Mouse (Mus musculus) hindbrain, postnatal 0 days (tissue): ENCODE data around the gene Maff. TPM values are rescaled to one million over a fixed set of nuclear protein-coding genes. Genes with fewer than 3 reads are reported as not detected.

ENCODE experiments used
- ATAC-seq: fragments of 200-750 bp; cut with Nextera tagmentation; 2 replicates; pipeline ENCODE4 v1.8.0; 2017; ENCODE audit warnings: mild to moderate bottlenecking, moderate TSS enrichment, moderate library complexity
- DNase-seq: peaks from one replicate; pipeline ENCODE4 v3.0.0-alpha.2; 2015; ENCODE audit warnings: low spot score
- H3K27ac ChIP-seq: fragments of 300-500 bp; sonication (generic); 2 replicates; pipeline ENCODE4 v1.5.1; 2014; ENCODE audit warnings: mild to moderate bottlenecking
- H3K27me3 ChIP-seq: fragments of 300-500 bp; sonication (generic); 2 replicates; pipeline ENCODE4 v1.6.1; 2014; ENCODE audit warnings: low read length, mixed read lengths; ENCODE audit not compliant: insufficient read depth
- H3K36me3 ChIP-seq: fragments of 300-500 bp; sonication (generic); 2 replicates; pipeline ENCODE4 v1.6.1; 2014; ENCODE audit warnings: low read length, mixed read lengths; ENCODE audit not compliant: insufficient read depth
- H3K4me1 ChIP-seq: fragments of 300-500 bp; sonication (generic); 2 replicates; pipeline ENCODE4 v1.6.1; 2014; ENCODE audit warnings: antibody characterized with exemption, low read length, mixed read lengths; ENCODE audit not compliant: insufficient read depth
- H3K4me2 ChIP-seq: fragments of 300-500 bp; sonication (generic); 2 replicates; pipeline ENCODE4 v1.6.1; 2014; ENCODE audit warnings: low read depth, mild to moderate bottlenecking, low read length, moderate library complexity, mixed read lengths
- H3K4me3 ChIP-seq: fragments of 300-500 bp; sonication (generic); 2 replicates; pipeline ENCODE4 v1.5.1; 2014; ENCODE audit warnings: low read length
- H3K9ac ChIP-seq: fragments of 300-500 bp; sonication (generic); replicated peaks from 2 replicates; pipeline ENCODE4 v1.6.1; 2014; ENCODE audit warnings: mild to moderate bottlenecking, low read length, moderate library complexity, mixed read lengths
- H3K9me3 ChIP-seq: fragments of 300-500 bp; sonication (generic); 2 replicates; pipeline ENCODE4 v1.6.1; 2016; ENCODE audit warnings: low read length, mixed read lengths
- CTCF ChIP-seq: IDR thresholded peaks from 2 replicates; pipeline ENCODE4 v1.5.1; 2016; ENCODE audit warnings: antibody characterized with exemption, control low read depth, low read depth
- WGBS: fragments of 180-500 bp; shearing (Covaris S2); extraction: QIAGEN DNeasy Blood & Tissue Kit; methylation state at CpG from one replicate; pipeline ENCODE4 v1.1.7; 2014; 5-methylcytosine and 5-hydroxymethylcytosine counted together
- polyA plus RNA-seq: library from polyadenylated mRNA; unstranded; fragments of >200 nt; fragmentation: Nextera tagmentation; extraction: Ambion mirVana; gene quantifications from 2 replicates; pipeline ENCODE4 v1.2.1, GENCODE M21; 2015
- total RNA-seq: library from RNA; depleted of rRNA; stranded (reverse); fragments of >200 nt; gene quantifications from 2 replicates; pipeline ENCODE4 v1.2.3, GENCODE M21; 2014

Maff gene
- total and polyA plus RNA-seq, 2 experiments from 2014 or later = 1.7 to 5.4 TPM

GRCm38 (mm10) chr15:79359954-79360353 is 13.5 kb downstream of the Maff start:
- no peak for ATAC-seq
- Histone ChIP-seq H3K4me2 (no peak overlapping the region), H3K27me3 (no peaks in the 10 kb centered on the region), H3K36me3 (peaks cover 30% of the 10 kb centered on the region), H3K4me3 (no peak overlapping the region), H3K4me1 (peaks cover 12% of the 10 kb centered on the region), H3K9me3 (no peaks in the 10 kb centered on the region), H3K9ac (no peak overlapping the region), H3K27ac (no peak overlapping the region)
- 33% methylated on average over 6 of the region's 6 CpGs for WGBS
- DNase-seq = peak; percentile 36
- no peak for TF ChIP-seq CTCF

DNA sequence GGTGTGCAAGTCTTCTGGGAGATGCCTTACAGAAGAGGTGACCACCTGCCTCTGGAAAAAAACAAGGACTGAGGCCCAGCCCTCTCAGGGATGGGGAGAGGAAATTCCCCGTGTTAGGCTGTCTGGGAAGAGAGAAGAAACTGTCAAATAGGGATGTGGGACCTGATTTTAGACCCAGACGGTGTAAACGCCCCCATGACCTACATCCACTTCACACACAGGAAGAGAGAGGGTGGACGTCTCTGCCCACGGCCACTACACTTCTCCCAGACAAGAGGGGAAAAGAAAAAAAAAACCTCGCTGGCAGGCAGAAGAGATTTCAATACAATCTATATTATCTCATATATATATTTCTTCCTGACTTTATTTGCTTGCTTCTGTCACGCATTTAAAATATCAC is 13.9 kb downstream of the Maff start:
- 69% methylated on average over 7 of the region's 7 CpGs for WGBS
- no peak for TF ChIP-seq CTCF
- Histone ChIP-seq H3K4me2 (no peak overlapping the region), H3K9me3 (no peaks in the 10 kb centered on the region), H3K36me3 (peaks cover 34% of the 10 kb centered on the region), H3K4me3 (no peak overlapping the region), H3K4me1 (peaks cover 12% of the 10 kb centered on the region), H3K27ac (no peak overlapping the region), H3K9ac (no peak overlapping the region), H3K27me3 (no peaks in the 10 kb centered on the region)
- ATAC-seq (no peak), DNase-seq (no peak)

- peaks cover 41% of the 10 kb centered on the region for H3K36me3 ChIP-seq
- H3K9ac ChIP-seq = no peak overlapping the region
- ATAC-seq (no peak), DNase-seq (no peak)
- no peaks in the 10 kb centered on the region for H3K27me3 ChIP-seq
- WGBS = 56% methylated on average over 4 of the region's 4 CpGs
- peaks cover 12% of the 10 kb centered on the region for H3K4me1 ChIP-seq
- H3K4me2 ChIP-seq = no peak overlapping the region
- no peak for TF ChIP-seq CTCF
- H3K4me3 ChIP-seq = no peak overlapping the region
- H3K9me3 ChIP-seq = no peaks in the 10 kb centered on the region
- no peak overlapping the region for H3K27ac ChIP-seq
These were observed 14.6 kb downstream of the Maff start for GRCm38 (mm10) chr15:79361023-79361422.

- Histone ChIP-seq H3K9me3 (no peaks in the 10 kb centered on the region), H3K36me3 (peaks cover 62% of the 10 kb centered on the region), H3K4me3 (no peak overlapping the region), H3K27ac (no peak overlapping the region), H3K4me1 (peaks cover 4% of the 10 kb centered on the region; the same call in 1 of the 2 replicates), H3K4me2 (no peak overlapping the region), H3K9ac (no peak overlapping the region), H3K27me3 (no peaks in the 10 kb centered on the region)
- ATAC-seq = no peak
- no peak for TF ChIP-seq CTCF
- WGBS = 79% methylated on average over 6 of the region's 6 CpGs
- no peak for DNase-seq
These were observed 17.7 kb downstream of the Maff start for GRCm38 (mm10) chr15:79364120-79364519.

DNA sequence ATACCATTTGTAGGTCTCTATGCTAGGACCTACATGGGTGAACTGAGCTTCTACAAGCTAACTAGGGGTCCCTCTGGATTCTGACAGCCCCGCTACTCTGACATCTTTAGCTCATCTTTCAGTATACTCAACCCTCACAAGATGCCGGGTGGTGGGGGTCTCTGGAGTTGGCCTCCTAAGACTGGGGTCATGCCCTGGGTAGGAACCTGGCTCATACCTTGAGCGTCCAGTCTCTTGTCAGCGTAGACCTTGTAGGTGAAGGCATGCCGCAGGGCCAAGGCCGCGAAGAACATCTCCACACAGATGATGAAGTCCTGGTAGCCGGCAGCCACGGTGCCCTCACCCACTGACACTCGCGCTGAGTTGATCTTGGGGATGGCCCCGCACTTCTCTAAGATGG is 18.6 kb downstream of the Maff start:
- 97% methylated on average over 12 of the region's 12 CpGs for WGBS
- H3K4me2 ChIP-seq = no peak overlapping the region
- H3K9me3 ChIP-seq = no peaks in the 10 kb centered on the region
- ATAC-seq = no peak
- H3K27me3 ChIP-seq = no peaks in the 10 kb centered on the region
- H3K4me3 ChIP-seq = no peak overlapping the region
- no peak for TF ChIP-seq CTCF
- H3K4me1 ChIP-seq = peaks cover 1% of the 10 kb centered on the region; the same call in 1 of the 2 replicates
- H3K9ac ChIP-seq = no peak overlapping the region
- H3K36me3 ChIP-seq = peaks cover 65% of the 10 kb centered on the region
- H3K27ac ChIP-seq = no peak overlapping the region
- no peak for DNase-seq

GRCm38 (mm10) chr15:79366402-79366801 is 20.0 kb downstream of the Maff start:
- H3K36me3 ChIP-seq = peaks cover 67% of the 10 kb centered on the region
- no peak overlapping the region for H3K4me2 ChIP-seq
- H3K27ac ChIP-seq = no peak overlapping the region
- 92% methylated on average over 5 of the region's 5 CpGs for WGBS
- no peak for TF ChIP-seq CTCF
- DNase-seq (no peak), ATAC-seq (no peak)
- H3K27me3 ChIP-seq = no peaks in the 10 kb centered on the region
- no peaks in the 10 kb centered on the region for H3K9me3 ChIP-seq
- H3K4me1 ChIP-seq = no peaks in the 10 kb centered on the region
- H3K4me3 ChIP-seq = no peak overlapping the region
- no peak overlapping the region for H3K9ac ChIP-seq

- H3K27me3 ChIP-seq = no peaks in the 10 kb centered on the region
These were observed 21.9 kb downstream of the Maff start for GRCm38 (mm10) chr15:79368313-79368811.

More at GRCm38 (mm10) chr15:79368313-79368811, 21.9 kb downstream of the Maff start:
- ATAC-seq (peak; percentile 38), DNase-seq (no peak)
- 61% methylated on average over 14 of the region's 14 CpGs for WGBS
- H3K4me1 ChIP-seq = no peaks in the 10 kb centered on the region
- no peak overlapping the region for H3K4me2 ChIP-seq
- no peak overlapping the region for H3K9ac ChIP-seq
- H3K27ac ChIP-seq = peak overlapping the region; percentile 18; the same call in 1 of the 2 replicates
- peaks cover 62% of the 10 kb centered on the region for H3K36me3 ChIP-seq
- no peak overlapping the region for H3K4me3 ChIP-seq
- TF ChIP-seq CTCF = no peak
- no peaks in the 10 kb centered on the region for H3K9me3 ChIP-seq
